Mouse (Mus musculus) embryonic fibroblast, embryonic 13.5 days (primary cell): ENCODE measurements around the gene Syngr4.

Source experiments
- CTCF ChIP-seq: IDR thresholded peaks from 2 replicates; pipeline ENCODE4 v1.5.1; 2011; ENCODE audit warnings: mild to moderate bottlenecking, control low read depth, low read length, moderate library complexity, borderline replicate concordance; ENCODE audit not compliant: insufficient read depth
- POLR2A ChIP-seq: IDR thresholded peaks from 2 replicates; pipeline ENCODE4 v1.6.1; 2011; ENCODE audit warnings: low read depth, mild to moderate bottlenecking, control low read depth, low read length, moderate library complexity

DNA sequence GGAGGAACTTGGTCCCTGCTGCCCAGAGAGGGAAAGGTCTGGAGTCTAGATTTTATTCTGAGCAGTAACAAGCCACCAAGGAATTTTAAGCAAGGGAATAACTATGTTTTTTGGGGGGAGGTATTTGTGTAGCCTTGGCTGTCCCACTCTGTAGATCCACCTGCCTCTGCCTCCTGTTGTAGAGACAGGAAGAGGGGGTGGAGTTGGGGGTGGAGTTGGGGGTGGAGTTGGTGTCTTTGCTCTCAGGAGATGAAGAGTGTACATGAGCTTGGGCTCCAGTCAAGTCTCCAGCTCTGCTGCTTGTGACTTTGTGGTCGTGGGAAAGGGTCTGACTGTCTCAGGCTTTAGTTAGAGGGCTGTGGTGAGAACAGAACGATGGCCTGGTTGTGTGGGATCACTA, 15.5 kb downstream of the Syngr4 start:
- no peak for TF ChIP-seq CTCF
- no peak for TF ChIP-seq POLR2A
